Mouse (Mus musculus): ENCODE measurements around the gene Syne2. TPM values are rescaled to one million over a fixed set of nuclear protein-coding genes. Genes with fewer than 3 reads are reported as not detected.

Syne2 gene
- polyA plus RNA-seq, 1 experiment: 28.9 TPM

- Histone ChIP-seq H3K4me1 (ENCODE audit: control insufficient read depth, insufficient read depth, low read length) (no peaks in the 10 kb centered on the region), H3K9ac (ENCODE audit: low read depth, poor library complexity, severe bottlenecking) (no peak overlapping the region), H3K9me3 (replicated peaks; ENCODE audit: control insufficient read depth, insufficient read depth, low read length, poor library complexity, severe bottlenecking) (no peaks in the 10 kb centered on the region), H3K36me3 (ENCODE audit: control insufficient read depth, insufficient read depth, low read length, poor library complexity, severe bottlenecking) (no peaks in the 10 kb centered on the region), H3K27ac (ENCODE audit: insufficient read depth, low read length) (no peak overlapping the region), H3K27me3 (ENCODE audit: control insufficient read depth, insufficient read depth, low read length, poor library complexity, severe bottlenecking) (no peaks in the 10 kb centered on the region), H3K4me3 (ENCODE audit: low read depth, low read length) (no peak overlapping the region)
- TF ChIP-seq CTCF (IDR thresholded peaks at IDR 0.05; ENCODE audit: low read depth, low read length) (no peak), POLR2A (IDR thresholded peaks at IDR 0.05; ENCODE audit: insufficient read depth, low read length) (no peak), EP300 (IDR thresholded peaks at IDR 0.05; ENCODE audit: insufficient read depth, low read depth, low read length) (no peak)
Measured at GRCm38 (mm10) chr12:75886161-75886560, 68.2 kb downstream of the Syne2 start.

DNA sequence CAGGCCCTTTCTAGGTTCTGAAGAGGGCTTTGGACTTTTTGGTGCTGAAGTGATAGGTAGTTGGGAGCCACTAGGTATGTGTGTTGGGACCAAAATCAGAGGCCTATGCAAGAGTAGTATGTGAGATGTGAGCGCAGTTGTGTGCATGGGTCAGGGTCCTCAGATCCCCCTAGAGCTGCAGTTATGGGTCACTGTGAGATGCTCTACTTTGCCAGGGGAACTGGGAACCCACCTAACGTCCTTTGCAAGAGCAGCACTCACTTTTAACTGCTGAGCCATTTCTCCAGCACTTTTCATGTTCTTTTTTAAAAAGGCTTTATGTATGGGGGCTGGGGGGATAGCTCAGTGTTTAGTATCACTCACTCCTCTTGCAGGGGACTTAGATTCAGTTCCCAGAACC is 69.0 kb downstream of the Syne2 start:
- no peaks in the 10 kb centered on the region for H3K9me3 ChIP-seq (replicated peaks; ENCODE audit: control insufficient read depth, insufficient read depth, low read length, poor library complexity, severe bottlenecking)
- H3K27ac ChIP-seq (ENCODE audit: insufficient read depth, low read length): no peak overlapping the region
- no peak overlapping the region for H3K4me3 ChIP-seq (ENCODE audit: low read depth, low read length)
- H3K27me3 ChIP-seq (ENCODE audit: control insufficient read depth, insufficient read depth, low read length, poor library complexity, severe bottlenecking): no peaks in the 10 kb centered on the region
- H3K9ac ChIP-seq (ENCODE audit: low read depth, poor library complexity, severe bottlenecking): no peak overlapping the region
- no peak for TF ChIP-seq CTCF (IDR thresholded peaks at IDR 0.05; ENCODE audit: low read depth, low read length)
- no peak for TF ChIP-seq POLR2A (IDR thresholded peaks at IDR 0.05; ENCODE audit: insufficient read depth, low read length)
- no peak for TF ChIP-seq EP300 (IDR thresholded peaks at IDR 0.05; ENCODE audit: insufficient read depth, low read depth, low read length)
- no peaks in the 10 kb centered on the region for H3K36me3 ChIP-seq (ENCODE audit: control insufficient read depth, insufficient read depth, low read length, poor library complexity, severe bottlenecking)
- H3K4me1 ChIP-seq (ENCODE audit: control insufficient read depth, insufficient read depth, low read length): no peaks in the 10 kb centered on the region

DNA sequence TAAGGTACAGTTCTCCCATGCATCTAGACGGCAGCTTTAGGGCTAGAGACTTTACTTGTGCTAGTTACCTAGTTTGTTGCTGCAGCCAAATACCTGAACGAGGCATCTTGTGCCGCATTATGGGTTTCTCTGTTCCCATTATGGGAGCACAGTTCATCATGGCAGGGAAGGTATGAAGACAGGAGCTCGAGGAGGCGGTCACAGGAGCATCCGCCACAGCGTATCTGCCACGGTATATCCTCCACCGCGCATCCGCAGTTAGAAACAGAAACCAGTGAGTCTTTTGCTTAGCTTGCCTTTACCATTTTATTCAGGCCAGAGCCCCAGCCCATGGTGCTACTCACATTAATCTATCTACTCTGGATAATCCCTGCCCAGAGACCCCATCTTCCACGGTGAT is 70.8 kb downstream of the Syne2 start:
- Histone ChIP-seq H3K27ac (ENCODE audit: insufficient read depth, low read length) (no peak overlapping the region), H3K36me3 (ENCODE audit: control insufficient read depth, insufficient read depth, low read length, poor library complexity, severe bottlenecking) (no peaks in the 10 kb centered on the region), H3K4me1 (ENCODE audit: control insufficient read depth, insufficient read depth, low read length) (no peaks in the 10 kb centered on the region), H3K9me3 (replicated peaks; ENCODE audit: control insufficient read depth, insufficient read depth, low read length, poor library complexity, severe bottlenecking) (no peaks in the 10 kb centered on the region), H3K9ac (ENCODE audit: low read depth, poor library complexity, severe bottlenecking) (no peak overlapping the region), H3K4me3 (ENCODE audit: low read depth, low read length) (no peak overlapping the region), H3K27me3 (ENCODE audit: control insufficient read depth, insufficient read depth, low read length, poor library complexity, severe bottlenecking) (no peaks in the 10 kb centered on the region)
- TF ChIP-seq POLR2A (IDR thresholded peaks at IDR 0.05; ENCODE audit: insufficient read depth, low read length): no peak
- TF ChIP-seq CTCF (IDR thresholded peaks at IDR 0.05; ENCODE audit: low read depth, low read length): no peak
- no peak for TF ChIP-seq EP300 (IDR thresholded peaks at IDR 0.05; ENCODE audit: insufficient read depth, low read depth, low read length)

DNA sequence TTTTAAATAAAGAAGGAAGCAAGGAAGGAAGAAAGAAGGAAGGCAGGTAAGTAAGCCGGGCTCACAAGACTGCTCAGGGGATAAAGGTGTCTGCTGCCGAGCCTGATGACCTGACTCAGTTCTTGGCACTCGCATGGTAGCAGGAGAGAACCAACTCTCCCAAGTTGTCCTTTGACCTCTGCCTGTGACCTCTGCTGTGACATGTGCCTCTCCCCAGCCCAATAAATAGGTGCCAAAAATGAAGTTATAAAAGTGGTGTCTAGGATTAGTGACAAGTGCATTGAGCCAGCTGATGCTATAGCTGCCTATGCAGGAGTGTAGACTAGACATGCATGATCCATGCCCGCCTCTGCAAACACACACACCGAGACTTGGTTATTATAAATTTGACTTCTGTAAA is 73.3 kb downstream of the Syne2 start:
- Histone ChIP-seq H3K27me3 (ENCODE audit: control insufficient read depth, insufficient read depth, low read length, poor library complexity, severe bottlenecking) (no peaks in the 10 kb centered on the region), H3K36me3 (ENCODE audit: control insufficient read depth, insufficient read depth, low read length, poor library complexity, severe bottlenecking) (no peaks in the 10 kb centered on the region), H3K27ac (ENCODE audit: insufficient read depth, low read length) (no peak overlapping the region), H3K4me3 (ENCODE audit: low read depth, low read length) (no peak overlapping the region), H3K4me1 (ENCODE audit: control insufficient read depth, insufficient read depth, low read length) (no peaks in the 10 kb centered on the region), H3K9me3 (replicated peaks; ENCODE audit: control insufficient read depth, insufficient read depth, low read length, poor library complexity, severe bottlenecking) (no peaks in the 10 kb centered on the region), H3K9ac (ENCODE audit: low read depth, poor library complexity, severe bottlenecking) (no peak overlapping the region)
- TF ChIP-seq POLR2A (IDR thresholded peaks at IDR 0.05; ENCODE audit: insufficient read depth, low read length): no peak
- no peak for TF ChIP-seq CTCF (IDR thresholded peaks at IDR 0.05; ENCODE audit: low read depth, low read length)
- TF ChIP-seq EP300 (IDR thresholded peaks at IDR 0.05; ENCODE audit: insufficient read depth, low read depth, low read length): no peak

DNA sequence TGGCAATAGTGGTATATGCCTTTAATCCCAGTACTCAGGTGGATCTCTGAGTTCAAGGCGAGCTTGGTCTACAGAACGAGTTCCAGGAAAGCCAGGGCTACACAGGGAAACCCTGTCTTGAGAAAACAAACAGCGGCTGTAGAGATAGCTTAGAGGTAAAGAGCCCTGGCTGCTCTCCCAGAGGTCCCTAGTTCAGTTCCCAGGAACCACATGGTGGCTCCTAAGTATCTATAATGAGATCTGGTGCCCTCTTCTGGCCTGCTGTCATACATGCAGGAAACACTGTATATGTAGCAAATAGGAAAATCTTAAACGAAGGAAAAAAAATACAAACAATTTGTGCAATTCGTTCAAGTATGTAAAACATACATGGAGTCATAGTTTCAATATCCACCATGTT is 75.5 kb downstream of the Syne2 start:
- H3K27ac ChIP-seq (ENCODE audit: insufficient read depth, low read length): no peak overlapping the region
- no peaks in the 10 kb centered on the region for H3K36me3 ChIP-seq (ENCODE audit: control insufficient read depth, insufficient read depth, low read length, poor library complexity, severe bottlenecking)
- H3K9ac ChIP-seq (ENCODE audit: low read depth, poor library complexity, severe bottlenecking): no peak overlapping the region
- H3K4me3 ChIP-seq (ENCODE audit: low read depth, low read length): no peak overlapping the region
- H3K27me3 ChIP-seq (ENCODE audit: control insufficient read depth, insufficient read depth, low read length, poor library complexity, severe bottlenecking): no peaks in the 10 kb centered on the region
- no peaks in the 10 kb centered on the region for H3K4me1 ChIP-seq (ENCODE audit: control insufficient read depth, insufficient read depth, low read length)
- H3K9me3 ChIP-seq (replicated peaks; ENCODE audit: control insufficient read depth, insufficient read depth, low read length, poor library complexity, severe bottlenecking): no peaks in the 10 kb centered on the region
- TF ChIP-seq EP300 (IDR thresholded peaks at IDR 0.05; ENCODE audit: insufficient read depth, low read depth, low read length) (no peak), POLR2A (IDR thresholded peaks at IDR 0.05; ENCODE audit: insufficient read depth, low read length) (no peak), CTCF (IDR thresholded peaks at IDR 0.05; ENCODE audit: low read depth, low read length) (no peak)

GRCm38 (mm10) chr12:75894316-75894997 is 76.5 kb downstream of the Syne2 start:
- no peak overlapping the region for H3K27ac ChIP-seq (ENCODE audit: insufficient read depth, low read length)
- H3K9me3 ChIP-seq (replicated peaks; ENCODE audit: control insufficient read depth, insufficient read depth, low read length, poor library complexity, severe bottlenecking): no peaks in the 10 kb centered on the region
- no peaks in the 10 kb centered on the region for H3K36me3 ChIP-seq (ENCODE audit: control insufficient read depth, insufficient read depth, low read length, poor library complexity, severe bottlenecking)
- TF ChIP-seq POLR2A (IDR thresholded peaks at IDR 0.05; ENCODE audit: insufficient read depth, low read length) (no peak), CTCF (IDR thresholded peaks at IDR 0.05; ENCODE audit: low read depth, low read length) (peak; percentile 50), EP300 (IDR thresholded peaks at IDR 0.05; ENCODE audit: insufficient read depth, low read depth, low read length) (no peak)
- H3K27me3 ChIP-seq (ENCODE audit: control insufficient read depth, insufficient read depth, low read length, poor library complexity, severe bottlenecking): no peaks in the 10 kb centered on the region
- no peak overlapping the region for H3K9ac ChIP-seq (ENCODE audit: low read depth, poor library complexity, severe bottlenecking)
- H3K4me1 ChIP-seq (ENCODE audit: control insufficient read depth, insufficient read depth, low read length): no peaks in the 10 kb centered on the region
- H3K4me3 ChIP-seq (ENCODE audit: low read depth, low read length): no peak overlapping the region

Data from ES-Bruce4 (cell line).